ENCODE assay signal across 26 mouse cellular contexts in genomic region chr2:82217873-82218272, GRCm38 (mm10).
DNase-seq lines count a peak whose midpoint lies in the region; ATAC-seq and TF ChIP-seq lines count a peak whose summit lies in the region.
"Had no signal": no experiment of that assay in that cellular context is flagged by ENCODE, and none has a peak within 500 bp of the region (broad histone marks: within the 10 kb centered on the region; RNA-seq: fewer than 3 reads in every experiment).

No protein-coding gene starts in this region.

- no peak overlapping the region for H3K27ac ChIP-seq in heart, embryonic 11.5 days (ENCODE audit: low read depth, low read length)
- 0 out of 2 replicates have a peak overlapping the region, but pooled peaks have one; percentile 30 for H3K27ac ChIP-seq in heart, postnatal 0 days (ENCODE audit: low read depth)
- H3K27ac ChIP-seq: gastrocnemius, adult 2 months; hindbrain, embryonic 10.5 days; hindbrain, embryonic 13.5 days; intestine, embryonic 15.5 days; kidney, embryonic 15.5 days had no signal

- peak; percentile 8 for DNase-seq in heart, adult 8-10 months (ENCODE audit: low spot score)
- peak; percentile 82 for DNase-seq in heart, postnatal 0 days (ENCODE audit: low spot score)
- DNase-seq in heart, postnatal 14 days = no peak
- DNase-seq in 416B (ENCODE audit: low read depth) = peak; percentile 7
- DNase-seq in Muller cell, postnatal 12 days (ENCODE audit: inconsistent ontology term) = peak; percentile 46
- no peak for DNase-seq in right cerebral cortex, adult 2 months (ENCODE audit: low spot score in 2 of 2)
- DNase-seq in kidney, postnatal 25 days = no peak
- DNase-seq: adrenal gland, postnatal 14 days; B cell, adult 2 months; cerebellum, adult 18-20 months; cerebellum, adult 9-10 months; cerebellum, postnatal 14 days; forebrain, postnatal 0 days; gastrocnemius, adult 2 months; gastrocnemius, postnatal 14 days; kidney, adult 11 months; kidney, adult 8-10 months had no signal

- TF ChIP-seq CTCF in heart, postnatal 0 days (IDR thresholded peaks at IDR 0.05; ENCODE audit: low read depth) = no peak

- WGBS in heart, embryonic 11.5 days (ENCODE audit: insufficient replicate concordance) = 34% methylated on average over 2 of the region's 2 CpGs
- whole genome bisulfite sequencing in heart, postnatal 0 days = 3% methylated on average over 2 of the region's 2 CpGs

- no peaks in the 10 kb centered on the region for H3K36me3 ChIP-seq in heart, embryonic 11.5 days (ENCODE audit: control insufficient read depth, insufficient read depth, low read length)
- no peaks in the 10 kb centered on the region for H3K36me3 ChIP-seq in heart, postnatal 0 days (replicated peaks; ENCODE audit: control insufficient read depth, insufficient read depth, low read length)
- H3K36me3 ChIP-seq: heart, embryonic 12.5 days; hindbrain, embryonic 10.5 days; hindbrain, embryonic 13.5 days; intestine, embryonic 15.5 days; kidney, embryonic 15.5 days had no signal

- no peaks in the 10 kb centered on the region for H3K9me3 ChIP-seq in heart, embryonic 11.5 days (replicated peaks; ENCODE audit: control insufficient read depth, low read length)
- H3K9me3 ChIP-seq in heart, postnatal 0 days (replicated peaks; ENCODE audit: control insufficient read depth, low read length) = peaks cover 9% of the 10 kb centered on the region; the same call in 1 of the 2 replicates
- H3K9me3 ChIP-seq: heart, embryonic 12.5 days; hindbrain, embryonic 10.5 days; intestine, embryonic 15.5 days; kidney, embryonic 15.5 days had no signal

- H3K4me1 ChIP-seq in heart, embryonic 11.5 days (ENCODE audit: control insufficient read depth, insufficient read depth, low read length) = no peaks in the 10 kb centered on the region
- H3K4me1 ChIP-seq in heart, postnatal 0 days (ENCODE audit: control insufficient read depth, insufficient read depth) = no peaks in the 10 kb centered on the region
- H3K4me1 ChIP-seq: heart, embryonic 12.5 days; hindbrain, embryonic 10.5 days; hindbrain, embryonic 13.5 days; intestine, embryonic 15.5 days; kidney, embryonic 15.5 days had no signal

- no peak overlapping the region for H3K9ac ChIP-seq in heart, embryonic 11.5 days (ENCODE audit: low read depth, low read length)
- H3K9ac ChIP-seq in heart, postnatal 0 days (replicated peaks; ENCODE audit: low read depth, low read length) = no peak overlapping the region
- H3K9ac ChIP-seq: forebrain, postnatal 0 days; heart, embryonic 12.5 days; hindbrain, embryonic 13.5 days; intestine, embryonic 15.5 days; kidney, embryonic 15.5 days had no signal

- intact Hi-C loops in heart, postnatal 14 days (cut with DNase I) = no loop called here

- ATAC-seq in heart, embryonic 11.5 days (replicated peaks; ENCODE audit: insufficient number of reproducible peaks, low FRiP score, low TSS enrichment) = no peak
- ATAC-seq in heart, postnatal 0 days (ENCODE audit: insufficient read depth, low read depth) = peak; percentile 85; the same call in 1 of the 2 replicates
- ATAC-seq: activated CD4-positive, CD25-positive, alpha-beta regulatory T cell, adult 4 months; forebrain, embryonic 14.5 days; forebrain, postnatal 0 days; hindbrain, embryonic 16.5 days; intestine, embryonic 15.5 days had no signal

- H3K27me3 ChIP-seq in heart, embryonic 11.5 days (ENCODE audit: control insufficient read depth, insufficient read depth, low read length) = no peaks in the 10 kb centered on the region
- H3K27me3 ChIP-seq in heart, postnatal 0 days (ENCODE audit: control insufficient read depth, insufficient read depth, low read length) = no peaks in the 10 kb centered on the region
- H3K27me3 ChIP-seq: heart, embryonic 12.5 days; hindbrain, embryonic 13.5 days; intestine, embryonic 15.5 days; kidney, embryonic 15.5 days had no signal

- H3K4me3 ChIP-seq in heart, embryonic 11.5 days (ENCODE audit: low read depth, low read length) = no peak overlapping the region
- no peak overlapping the region for H3K4me3 ChIP-seq in heart, postnatal 0 days (ENCODE audit: low read depth, low read length)
- H3K4me3 ChIP-seq: gastrocnemius, adult 2 months; heart, embryonic 12.5 days; hindbrain, embryonic 10.5 days; hindbrain, embryonic 13.5 days; intestine, embryonic 15.5 days; kidney, embryonic 15.5 days had no signal

- H3K4me2 ChIP-seq in heart, embryonic 11.5 days = no peak overlapping the region
- H3K4me2 ChIP-seq in heart, postnatal 0 days (ENCODE audit: low read depth, low read length) = no peak overlapping the region
- H3K4me2 ChIP-seq: heart, embryonic 12.5 days; hindbrain, embryonic 13.5 days; intestine, embryonic 15.5 days; kidney, embryonic 15.5 days had no signal

- TF ChIP-seq EP300 in heart, postnatal 0 days (IDR thresholded peaks at IDR 0.05; ENCODE audit: low read depth) = no peak

Comparison
In these comparisons a context has a peak if more than half of its experiments do, and no peak if none do; other contexts are left out.
1. DNase-seq: peak in heart, adult 8-10 months (single experiment), heart, postnatal 0 days (single experiment), 416B (single experiment) and Muller cell, postnatal 12 days (single experiment); none in heart, postnatal 14 days (0 of 2), right cerebral cortex, adult 2 months (0 of 2) and kidney, postnatal 25 days (0 of 2).